9 mouse cellular contexts compared by ENCODE assay signal in genomic region chr1:78355123-78355522, GRCm38 (mm10). TPM values are rescaled to one million over a fixed set of nuclear protein-coding genes. Genes with fewer than 3 reads are reported as not detected.
DNase-seq lines count a peak whose midpoint lies in the region; ATAC-seq lines count a peak whose summit lies in the region.
"Had no signal": no experiment of that assay in that cellular context is flagged by ENCODE, and none has a peak within 500 bp of the region (broad histone marks: within the 10 kb centered on the region; RNA-seq: fewer than 3 reads in every experiment).

No protein-coding gene starts in this region.

- H3K36me3 ChIP-seq in stomach, embryonic 14.5 days (ENCODE audit: control insufficient read depth, insufficient read depth, low read length) = no peaks in the 10 kb centered on the region
- H3K36me3 ChIP-seq in neural tube, embryonic 15.5 days = no peaks in the 10 kb centered on the region

- peak; percentile 45 for DNase-seq in left cerebral cortex, postnatal 4 days
- no peak for DNase-seq in left cerebral cortex, postnatal 36 days (ENCODE audit: low spot score in 2 of 2)
- peak; percentile 76 for DNase-seq in cerebellum, adult 9-11 months
- DNase-seq in kidney, adult 9 months = peak; percentile 73
- DNase-seq in urinary bladder, postnatal 10 days (ENCODE audit: low spot score) = no peak

- no peak overlapping the region for H3K9ac ChIP-seq in stomach, embryonic 14.5 days (replicated peaks; ENCODE audit: low read depth, low read length)
- no peak overlapping the region for H3K9ac ChIP-seq in neural tube, embryonic 15.5 days (replicated peaks)

- intact Hi-C loops in left cerebral cortex, postnatal 4 days (cut with DNase I) = no loop called here
- intact Hi-C loops in left cerebral cortex, postnatal 36 days (cut with DNase I) = no loop called here

- no peak for ATAC-seq in stomach, embryonic 14.5 days (ENCODE audit: insufficient number of reproducible peaks, insufficient read depth, low FRiP score, low read depth)
- ATAC-seq in neural tube, embryonic 15.5 days (ENCODE audit: low FRiP score) = no peak
- no peak for ATAC-seq in granulocyte monocyte progenitor cell, adult 5-6 weeks (replicated peaks; ENCODE audit: poor library complexity, severe bottlenecking)

- H3K4me1 ChIP-seq in stomach, embryonic 14.5 days (ENCODE audit: control insufficient read depth, insufficient read depth, low read length) = peaks cover 10% of the 10 kb centered on the region; the same call in 1 of the 2 replicates
- no peaks in the 10 kb centered on the region for H3K4me1 ChIP-seq in neural tube, embryonic 15.5 days

- no peak overlapping the region for H3K4me3 ChIP-seq in stomach, embryonic 14.5 days (ENCODE audit: low read depth, low read length)
- H3K4me3 ChIP-seq in neural tube, embryonic 15.5 days (replicated peaks) = no peak overlapping the region
- H3K4me3 ChIP-seq: left cerebral cortex, adult 2 months had no signal

- H3K4me2 ChIP-seq in stomach, embryonic 14.5 days (replicated peaks; ENCODE audit: low read depth, low read length) = no peak overlapping the region
- no peak overlapping the region for H3K4me2 ChIP-seq in neural tube, embryonic 15.5 days

- no peaks in the 10 kb centered on the region for H3K9me3 ChIP-seq in stomach, embryonic 14.5 days (ENCODE audit: control insufficient read depth, low read depth, low read length)
- H3K9me3 ChIP-seq in neural tube, embryonic 15.5 days (replicated peaks) = no peaks in the 10 kb centered on the region

- H3K27me3 ChIP-seq in stomach, embryonic 14.5 days (ENCODE audit: control insufficient read depth, insufficient read depth, low read length) = no peaks in the 10 kb centered on the region
- no peaks in the 10 kb centered on the region for H3K27me3 ChIP-seq in neural tube, embryonic 15.5 days (replicated peaks)

- 0 out of 2 replicates have a peak overlapping the region, but pooled peaks have one; percentile 4 for H3K27ac ChIP-seq in stomach, embryonic 14.5 days (ENCODE audit: low read length)
- H3K27ac ChIP-seq in neural tube, embryonic 15.5 days (replicated peaks) = no peak overlapping the region
- H3K27ac ChIP-seq: left cerebral cortex, adult 2 months had no signal

- 15% methylated on average over 4 of the region's 4 CpGs for WGBS in stomach, embryonic 14.5 days
- WGBS in neural tube, embryonic 15.5 days = 41% methylated on average over 4 of the region's 4 CpGs

RNA-seq across cellular contexts. Expression of gene Sgpp2, which starts 45.0 kb away (rescaled TPM):
- under 1 TPM; 0.38 to 0.64 TPM for total RNA-seq in left cerebral cortex, postnatal 4 days (2021)
- total RNA-seq in left cerebral cortex, postnatal 36 days (2021) = 1 to 10 TPM; 8.8 to 9.7 TPM
- 29.8 and 32.1 TPM in 2 replicates for polyA plus RNA-seq in stomach, embryonic 14.5 days (2014; fragmentation: Nextera tagmentation; extraction: Ambion mirVana)
- polyA plus RNA-seq in neural tube, embryonic 15.5 days (2015; fragmentation: Nextera tagmentation; extraction: Ambion mirVana) = 1.8 and 4.3 TPM in 2 replicates
- not detected in 2 replicates for total RNA-seq in granulocyte monocyte progenitor cell, adult 5-6 weeks (2014; fragmentation: Nextera tagmentation)
- total RNA-seq in granulocyte monocyte progenitor cell, adult 5-6 weeks (2017) = not detected in 2 replicates

Comparison
In these comparisons a context has a peak if more than half of its experiments do, and no peak if none do; other contexts are left out.
1. DNase-seq: peak in left cerebral cortex, postnatal 4 days (single experiment), cerebellum, adult 9-11 months (single experiment) and kidney, adult 9 months (single experiment); none in left cerebral cortex, postnatal 36 days (0 of 2) and urinary bladder, postnatal 10 days (single experiment).
2. RNA of gene Sgpp2, which starts 45.0 kb away (total RNA-seq): 8.8 to 9.7 TPM in left cerebral cortex, postnatal 36 days; 0.38 to 0.64 TPM in left cerebral cortex, postnatal 4 days and not detected in granulocyte monocyte progenitor cell, adult 5-6 weeks; every median in the first group is over 4 times any median in the second.